Mouse (Mus musculus) monocyte, adult 2 months (primary cell): ENCODE measurements around the gene Dab1.

ENCODE experiments used
- DNase-seq, 2 experiments: peaks; one replicate each; pipeline ENCODE4 v3.0.0; 2022; ENCODE audit warnings: low spot score in 2 of 2, low read depth in 1 of 2

The Dab1 gene

DNA sequence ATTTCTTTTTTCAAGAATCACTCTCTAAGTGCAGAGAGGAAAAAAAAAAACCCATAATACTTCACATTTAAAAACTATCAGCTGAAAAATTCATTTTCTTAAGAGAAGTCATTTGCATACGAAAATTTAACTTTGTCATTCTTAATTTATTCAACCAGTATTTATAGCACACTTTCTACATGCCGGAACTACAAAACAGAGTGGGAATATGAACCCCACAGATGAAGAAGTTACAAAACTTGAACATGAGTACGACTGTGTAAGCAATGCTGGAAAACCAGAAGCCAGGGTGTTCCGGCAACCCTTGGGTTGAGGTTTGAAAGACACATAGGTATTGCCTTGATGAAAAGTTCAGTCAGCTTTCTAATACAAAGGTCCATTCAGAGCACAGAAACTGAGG is 183.3 kb downstream of the Dab1 start:
- DNase-seq: no peak

GRCm38 (mm10) chr4:103804461-103804860 is 185.3 kb downstream of the Dab1 start:
- no peak for DNase-seq

DNA sequence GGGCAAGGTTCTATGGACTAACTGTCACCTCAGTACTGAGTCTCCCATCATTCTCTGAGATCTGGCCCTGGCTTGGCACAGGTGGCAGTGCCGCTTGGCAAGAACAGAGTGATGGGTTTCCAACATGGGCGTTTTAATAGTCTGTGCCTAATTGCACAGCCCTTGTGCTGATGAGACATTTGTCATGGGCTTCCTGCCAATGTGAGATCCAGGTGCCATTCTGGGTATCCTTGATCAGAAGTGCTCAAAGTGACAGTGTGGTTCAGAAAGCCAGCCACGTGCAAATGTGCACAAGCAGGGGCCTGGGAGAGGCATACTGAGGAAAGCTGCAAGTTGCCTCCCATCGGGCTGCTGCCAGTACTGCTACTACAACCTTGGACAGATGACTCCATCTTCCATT is 203.5 kb downstream of the Dab1 start:
- no peak for DNase-seq

DNA sequence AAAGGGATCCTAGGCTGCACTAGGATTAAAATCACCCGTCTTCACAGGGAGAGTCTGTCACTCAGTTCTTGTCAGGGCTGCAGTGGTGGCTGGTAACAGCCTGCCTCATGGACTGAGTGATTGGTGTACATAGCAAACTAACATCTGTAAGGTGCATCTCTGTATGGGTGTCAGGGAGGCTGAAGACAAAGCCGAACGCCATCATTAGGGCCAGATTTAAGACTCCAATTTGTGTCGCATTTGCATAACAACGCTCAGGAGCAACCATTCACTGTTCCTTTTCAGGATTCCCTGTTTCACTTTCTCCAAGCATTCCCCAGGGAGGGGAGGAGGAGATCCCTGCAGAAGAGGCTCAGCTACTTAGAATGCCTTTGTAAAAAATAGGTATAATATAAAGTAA is 219.2 kb downstream of the Dab1 start:
- DNase-seq: no peak

GRCm38 (mm10) chr4:103839541-103839940 is 220.4 kb downstream of the Dab1 start:
- DNase-seq: no peak

DNA sequence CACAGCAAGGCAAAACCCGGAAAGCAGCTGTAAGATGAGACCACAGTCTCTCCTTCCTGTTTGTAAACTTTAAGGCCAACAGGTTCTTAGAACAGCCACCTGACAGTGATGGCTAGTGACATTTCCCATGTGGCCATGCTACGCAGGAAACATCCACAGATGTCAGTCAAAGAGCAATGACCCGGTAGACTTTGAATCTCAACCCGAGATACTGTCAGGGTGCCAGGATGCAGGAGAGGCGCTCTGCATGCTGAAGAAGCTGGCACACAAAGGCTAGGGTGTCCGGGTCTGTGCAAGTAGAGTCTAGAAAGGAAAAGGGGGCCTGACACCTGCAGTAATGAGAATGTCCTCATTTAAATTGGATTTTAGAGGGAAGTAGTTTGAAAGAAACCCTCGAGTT is 222.0 kb downstream of the Dab1 start:
- DNase-seq: no peak

GRCm38 (mm10) chr4:103844635-103845034 is 225.5 kb downstream of the Dab1 start:
- DNase-seq: no peak

- DNase-seq: no peak
These were observed 238.0 kb downstream of the Dab1 start for GRCm38 (mm10) chr4:103857173-103857572.

DNA sequence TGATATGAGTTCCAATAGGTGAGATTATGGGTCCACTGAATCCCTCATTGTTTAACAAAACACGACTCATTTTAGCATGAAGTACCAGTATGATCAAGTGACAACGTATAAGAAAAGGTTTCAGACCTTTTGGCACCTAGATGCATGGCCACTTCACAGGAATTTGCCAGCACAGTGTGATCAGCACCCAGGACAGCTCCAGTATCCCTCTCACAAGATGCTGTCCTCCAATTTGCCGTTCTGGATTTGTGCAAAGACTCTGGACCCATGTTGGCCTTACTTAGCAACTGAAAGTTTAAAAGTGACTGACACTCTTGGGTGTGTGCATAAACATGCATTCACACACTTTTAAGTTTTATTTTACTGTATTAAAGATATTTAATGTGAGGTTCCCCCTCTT is 256.4 kb downstream of the Dab1 start:
- DNase-seq: no peak

- no peak for DNase-seq
These were observed 259.7 kb downstream of the Dab1 start for GRCm38 (mm10) chr4:103878841-103879240.

DNA sequence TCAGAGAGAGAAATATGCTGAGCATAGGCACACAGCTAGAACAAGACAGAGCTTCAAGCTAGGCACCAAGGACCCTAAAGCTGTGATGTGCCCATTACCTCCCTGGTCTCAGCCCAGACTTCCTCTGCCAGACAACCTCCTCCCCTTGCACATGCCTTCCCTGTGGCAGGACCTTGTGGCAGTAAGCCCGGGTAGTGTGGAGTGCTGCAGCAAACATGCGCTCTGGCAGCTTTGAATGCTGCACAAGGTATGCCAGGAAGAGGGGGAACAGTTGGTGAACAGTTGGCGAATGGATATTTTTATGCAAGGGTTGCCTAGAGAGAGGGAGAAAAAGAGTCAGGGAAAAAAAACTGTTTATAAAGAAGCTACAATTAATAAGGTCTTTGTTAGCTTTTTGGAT is 262.5 kb downstream of the Dab1 start:
- DNase-seq: no peak

GRCm38 (mm10) chr4:103888086-103888485 is 268.9 kb downstream of the Dab1 start:
- no peak for DNase-seq

DNA sequence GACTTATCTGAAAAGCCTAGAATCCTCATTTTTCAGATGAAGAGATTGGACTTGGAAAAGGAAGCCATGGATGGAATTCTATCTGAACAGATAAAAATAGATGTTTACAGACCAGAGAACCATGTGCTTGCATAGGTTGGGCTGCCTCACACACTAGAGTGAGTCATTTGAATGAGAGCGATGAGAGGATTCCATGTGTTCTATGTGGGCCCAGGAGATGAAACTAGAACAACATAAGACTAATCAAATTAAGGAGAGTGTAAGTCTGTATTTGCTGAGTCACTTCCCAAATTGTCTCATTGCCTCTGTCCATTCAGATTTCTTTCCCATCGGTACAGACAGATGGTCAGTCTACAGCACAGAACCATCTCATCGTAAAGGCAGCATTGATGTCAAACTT is 270.0 kb downstream of the Dab1 start:
- no peak for DNase-seq

DNA sequence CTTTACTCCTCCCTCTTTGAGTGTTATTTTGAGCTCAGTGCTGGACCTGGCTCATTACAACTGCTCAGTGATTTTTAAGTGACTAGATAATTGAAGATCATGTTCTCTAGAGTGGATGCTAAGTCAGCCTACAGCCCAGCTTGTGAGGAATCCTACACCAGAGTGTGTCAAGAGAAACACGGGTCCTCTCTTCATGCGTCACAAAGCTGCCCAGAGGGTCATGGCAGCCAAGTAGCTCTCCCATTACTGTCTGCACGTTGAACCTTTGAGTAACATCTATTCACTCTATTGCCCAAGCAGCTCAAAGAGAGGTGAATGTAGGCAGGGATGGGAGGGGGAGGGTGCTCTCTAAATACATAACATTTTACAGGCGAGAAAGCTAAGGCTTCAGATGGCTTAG is 277.6 kb downstream of the Dab1 start:
- no peak for DNase-seq

GRCm38 (mm10) chr4:103897702-103898101 is 278.5 kb downstream of the Dab1 start:
- no peak for DNase-seq

GRCm38 (mm10) chr4:103911441-103911840 is 292.3 kb downstream of the Dab1 start:
- no peak for DNase-seq

DNA sequence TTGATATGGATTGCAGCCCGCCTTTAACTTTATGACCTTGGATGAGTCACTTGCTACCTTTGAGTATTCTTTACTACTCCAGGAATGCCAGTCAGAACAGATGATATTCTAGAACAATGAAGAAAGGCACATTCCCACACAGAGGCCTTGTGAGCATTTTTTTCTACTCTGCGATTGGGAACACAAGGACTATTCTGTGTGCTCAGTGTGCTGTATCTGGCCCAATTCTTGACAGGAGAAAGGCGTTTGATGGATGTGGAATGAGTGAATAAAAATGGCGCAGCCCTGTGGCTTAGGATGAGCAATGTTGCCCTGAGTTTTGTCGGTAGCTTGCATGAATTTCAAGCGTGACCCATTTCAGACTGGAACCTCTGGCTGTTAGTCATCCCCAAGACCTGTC is 292.9 kb downstream of the Dab1 start:
- DNase-seq: no peak

GRCm38 (mm10) chr4:103922431-103922931 is 303.3 kb downstream of the Dab1 start:
- no peak for DNase-seq

GRCm38 (mm10) chr4:103926682-103927081 is 307.5 kb downstream of the Dab1 start:
- DNase-seq: no peak

- DNase-seq: no peak
These were observed 310.5 kb downstream of the Dab1 start for GRCm38 (mm10) chr4:103929631-103930030.

DNA sequence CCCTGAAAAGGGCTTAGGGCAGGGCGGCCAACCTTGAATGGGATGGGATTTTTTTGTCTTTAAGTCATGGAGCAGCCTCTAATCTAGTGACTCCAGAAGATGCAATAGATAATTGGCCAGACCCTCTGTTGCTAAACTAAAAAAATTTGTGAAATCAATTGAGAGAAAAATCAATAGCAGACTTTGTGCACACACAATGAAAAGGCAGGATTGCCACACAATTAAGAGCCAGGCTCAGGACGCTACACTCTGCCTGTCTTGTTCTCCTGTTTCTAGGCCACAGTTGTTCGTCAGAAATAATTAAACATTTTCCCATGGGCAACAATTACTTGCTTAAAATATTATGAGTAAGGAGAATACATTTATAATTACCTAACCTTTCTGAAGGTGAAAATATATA is 315.2 kb downstream of the Dab1 start:
- no peak for DNase-seq

DNA sequence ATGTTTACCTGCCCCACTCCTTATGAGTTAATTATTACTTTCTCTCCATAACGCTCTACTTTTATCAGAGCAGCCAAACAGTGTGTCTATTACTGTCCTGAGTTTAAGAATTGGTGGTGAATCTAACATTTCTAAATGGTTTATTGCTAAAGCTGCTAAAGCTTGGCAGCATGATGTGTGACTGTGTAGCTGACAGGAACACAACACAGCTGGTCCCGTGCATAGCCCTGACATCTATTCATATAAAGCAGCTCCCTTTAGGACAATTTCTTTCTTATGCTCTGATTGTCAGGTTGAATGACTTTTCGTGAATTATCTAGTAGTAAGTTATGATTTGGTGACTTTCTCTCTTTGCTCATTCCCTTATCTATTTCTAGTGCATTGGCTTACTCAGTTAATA is 329.1 kb downstream of the Dab1 start:
- no peak for DNase-seq

DNA sequence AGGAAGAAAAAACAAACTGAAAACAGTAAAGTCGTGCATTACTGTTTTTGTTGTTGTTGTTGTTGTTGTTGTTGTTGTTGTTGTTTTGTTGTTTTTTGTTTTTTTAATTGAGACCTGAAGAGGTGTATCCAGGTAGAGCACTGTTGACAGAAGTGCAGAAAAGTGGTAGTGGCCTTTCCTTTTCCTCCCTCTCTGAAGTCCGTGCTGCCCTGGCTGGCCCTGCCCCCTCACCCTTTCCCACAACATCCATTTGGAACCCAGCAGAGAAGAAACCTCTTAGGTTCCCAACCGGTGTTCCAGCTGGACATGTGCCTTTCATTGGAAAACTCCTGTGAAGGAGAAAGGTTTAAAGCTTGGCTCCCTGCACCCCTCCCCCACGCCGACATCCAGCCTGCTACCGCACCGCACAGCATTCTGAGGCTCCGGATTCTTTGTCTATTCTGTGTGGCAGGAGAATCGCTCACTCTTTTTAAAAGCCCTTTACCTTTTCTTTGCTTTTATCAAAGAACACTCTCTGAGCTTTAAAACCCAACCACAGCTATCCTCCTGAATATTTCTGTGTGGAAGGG is 334.6 kb downstream of the Dab1 start:
- no peak for DNase-seq
